Mouse (Mus musculus): ENCODE data around the gene Dnase1l3. TPM values are rescaled to one million over a fixed set of nuclear protein-coding genes. Genes with fewer than 3 reads are reported as not detected.
A peak's percentile ranks its signal among the peaks of the same experiment; 100 is the strongest.

Gene Dnase1l3
- total RNA-seq (2021) = not detected
- long read RNA-seq, experiment 1 = 0 reads
- long read RNA-seq, experiment 2 = 0 reads

DNA sequence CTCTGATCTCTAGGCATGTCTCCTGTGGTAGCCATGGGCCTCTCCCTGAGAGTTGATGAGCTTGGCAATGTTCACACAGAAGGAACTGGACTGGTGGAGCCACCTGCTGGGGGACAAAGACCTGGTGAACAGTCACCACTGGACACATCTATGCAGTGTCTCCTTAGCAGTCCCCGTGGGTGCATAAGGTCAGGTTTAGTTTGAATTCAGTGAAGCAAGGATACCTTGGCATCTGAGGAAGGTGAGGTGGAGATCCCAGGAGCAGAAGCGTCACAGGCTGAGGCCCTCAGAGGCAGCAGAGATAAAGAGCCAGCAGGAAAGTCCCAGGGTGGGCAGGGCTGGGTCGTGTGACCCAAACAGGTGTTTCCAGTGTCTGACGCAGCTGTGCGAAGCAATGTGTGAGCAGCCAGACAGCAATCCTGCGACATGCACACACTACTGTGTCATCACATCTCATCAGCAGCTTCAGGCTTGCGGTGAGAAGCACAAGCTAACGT is at the start of gene Dnase1l3:
TSS of gene Dnase1l3 (minus strand) at position 303 of the 497 bp plus-strand sequence.
- peak in 1 of 2 experiments; percentile 18 for DNase-seq
- intact Hi-C loops (cut with DNase I) = loop anchor here (10.0 kb wide), 1 partner anchor 50 kb away; no protein-coding TSS in a partner anchor

DNA sequence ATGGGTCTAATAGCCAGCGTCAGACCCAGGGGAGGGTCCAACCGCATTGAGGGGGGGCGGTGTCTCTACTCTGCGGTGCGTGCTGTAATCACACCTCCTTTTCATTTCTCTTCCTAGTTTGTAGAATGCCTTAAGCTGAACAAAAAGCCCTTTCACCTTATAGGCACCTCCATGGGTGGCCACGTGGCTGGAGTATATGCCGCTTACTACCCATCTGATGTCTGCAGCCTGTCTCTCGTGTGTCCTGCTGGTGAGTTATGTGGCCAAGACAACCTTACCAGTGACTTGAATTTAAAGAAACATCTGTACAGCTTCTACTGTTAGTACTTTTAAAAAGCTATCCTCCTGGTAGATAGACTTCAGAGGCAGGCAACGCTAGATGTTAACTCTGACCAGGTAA is 48.2 kb upstream of the Dnase1l3 start:
- no peak for DNase-seq
- intact Hi-C loops (cut with DNase I) = loop anchor here (10.0 kb wide), 1 partner anchor 48 kb away; the partner anchor contains the start of gene Dnase1l3

DNA sequence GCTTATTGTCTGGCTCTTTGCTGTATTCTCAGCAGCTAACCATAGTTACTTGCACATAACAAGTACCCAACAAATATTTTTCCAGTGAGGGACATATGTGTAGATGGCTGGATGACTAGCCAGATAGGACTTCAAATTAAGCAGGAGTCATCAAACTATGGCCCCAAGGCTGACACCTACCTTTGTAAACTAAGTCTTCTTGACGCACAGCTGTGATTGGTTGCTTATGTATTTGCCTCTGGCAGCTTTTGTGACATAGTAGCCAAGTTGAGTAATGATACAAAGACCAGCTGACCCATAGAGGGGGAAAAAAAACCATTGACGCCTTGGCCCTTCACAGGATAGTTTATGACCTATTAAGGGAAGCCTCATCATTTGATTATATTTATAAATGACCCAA is 47.7 kb upstream of the Dnase1l3 start:
- intact Hi-C loops (cut with DNase I) = loop anchor here (10.0 kb wide), 1 partner anchor 47 kb away; the partner anchor contains the start of gene Dnase1l3
- DNase-seq = no peak

DNA sequence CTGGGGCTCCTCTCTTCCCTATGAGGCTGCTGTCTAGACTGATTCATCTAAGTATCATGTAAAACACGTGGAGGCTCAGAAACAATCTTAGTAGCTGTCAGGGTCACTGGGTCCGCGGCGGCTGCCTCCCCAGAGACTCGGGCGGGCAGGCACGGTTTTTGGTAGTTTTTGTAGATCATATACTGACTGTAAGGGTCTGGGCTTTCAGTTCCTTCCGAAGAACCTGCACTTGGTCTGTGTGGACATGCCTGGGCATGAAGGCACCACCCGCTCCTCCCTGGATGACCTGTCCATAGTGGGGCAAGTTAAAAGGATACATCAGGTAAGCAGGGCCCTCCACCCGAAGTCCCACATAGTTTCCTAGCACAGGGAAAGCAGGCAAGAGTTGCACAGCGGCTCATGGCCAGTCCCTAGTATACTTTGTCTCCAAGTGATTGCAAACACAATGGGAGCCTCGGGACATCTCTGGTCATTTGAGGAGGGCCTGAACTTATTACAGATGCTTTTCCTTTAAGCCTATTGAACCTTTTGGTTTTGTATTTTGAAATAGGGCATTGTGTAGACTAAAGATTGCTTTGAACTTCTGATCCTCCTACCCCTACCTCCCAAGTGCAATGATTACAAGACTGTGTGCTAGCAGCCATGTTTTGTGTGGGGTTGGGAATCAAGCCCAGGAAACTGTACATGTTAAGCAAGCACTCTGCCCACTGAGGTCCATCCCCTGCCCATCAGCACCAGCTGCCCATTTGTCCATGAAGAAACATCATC is 46.7 kb upstream of the Dnase1l3 start:
- no peak for DNase-seq
- intact Hi-C loops (cut with DNase I) = loop anchor here (10.0 kb wide), 1 partner anchor 46 kb away; the partner anchor contains the start of gene Dnase1l3

DNA sequence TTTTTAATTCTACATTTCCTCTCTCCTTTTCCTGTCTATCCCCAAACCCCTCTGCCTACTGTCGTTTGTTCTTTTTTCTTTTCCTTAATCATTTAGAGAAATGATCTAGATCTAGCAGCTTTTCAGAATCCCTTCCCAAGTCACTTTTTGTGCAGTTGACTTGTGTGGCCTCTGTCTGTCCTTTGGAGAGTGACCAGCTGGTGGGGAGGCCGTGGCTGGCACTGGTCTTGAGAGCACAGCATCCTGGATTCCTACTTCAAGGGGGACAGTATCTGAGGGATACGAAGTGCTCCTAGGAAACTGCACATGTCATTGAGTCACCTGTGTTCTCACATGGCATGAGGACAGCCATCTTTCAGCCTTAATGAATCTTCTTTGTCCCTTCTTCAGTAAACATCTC is 45.8 kb upstream of the Dnase1l3 start:
- DNase-seq = no peak
- intact Hi-C loops (cut with DNase I) = loop anchor here (10.0 kb wide), 1 partner anchor 45 kb away; the partner anchor contains the start of gene Dnase1l3

DNA sequence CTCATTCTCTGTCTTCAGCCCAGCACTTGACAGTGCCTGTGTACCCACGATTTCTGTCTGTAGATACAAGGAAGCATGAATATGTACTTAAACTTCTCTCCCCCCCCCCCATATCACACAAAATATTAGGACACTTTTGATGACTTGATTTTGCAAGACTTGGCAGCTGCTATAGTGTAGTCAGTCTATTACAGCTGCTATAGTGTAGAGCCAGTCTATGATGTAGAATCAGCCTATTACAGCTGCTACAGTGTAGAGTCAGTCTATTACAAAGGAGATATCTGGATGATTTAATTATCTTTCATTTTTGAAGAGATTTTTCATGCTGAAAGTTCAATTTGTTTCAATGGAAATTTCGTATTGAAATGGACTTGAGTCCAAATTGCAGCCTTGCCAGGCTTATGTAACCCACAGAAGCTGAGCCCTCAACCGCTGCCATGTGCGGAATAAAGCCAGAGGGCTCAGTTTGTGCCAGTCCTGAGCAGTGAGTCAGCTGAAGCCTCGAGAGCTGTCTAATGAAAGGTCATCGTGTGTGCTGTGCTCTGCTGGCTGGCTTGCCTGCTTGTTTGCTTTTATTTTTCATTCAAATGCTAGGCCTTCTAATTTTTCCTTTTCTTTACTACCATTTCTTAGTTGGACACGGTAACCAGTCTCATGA is 44.5 kb upstream of the Dnase1l3 start:
- peak; percentile 66 to 72 for DNase-seq
- intact Hi-C loops (cut with DNase I) = no loop called here

DNA sequence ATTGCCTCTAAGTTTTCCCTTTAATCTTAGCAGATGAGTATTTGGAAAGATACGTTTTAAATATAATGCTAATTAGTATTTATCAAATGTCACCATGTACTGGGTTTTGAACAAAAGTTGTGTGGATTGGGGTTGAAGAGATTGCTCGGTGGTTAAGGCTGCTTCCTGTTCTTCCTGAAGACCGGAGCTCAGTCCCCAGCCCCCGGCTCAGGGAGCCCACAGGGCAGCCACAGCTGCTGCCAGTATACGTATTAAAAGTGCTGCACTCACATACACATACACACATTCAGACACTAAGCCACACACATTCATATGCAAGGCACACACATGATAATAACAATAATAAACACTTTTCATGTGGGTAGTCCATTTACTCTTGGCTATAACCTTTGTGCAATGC is 43.8 kb upstream of the Dnase1l3 start:
- DNase-seq = no peak
- intact Hi-C loops (cut with DNase I) = no loop called here

DNA sequence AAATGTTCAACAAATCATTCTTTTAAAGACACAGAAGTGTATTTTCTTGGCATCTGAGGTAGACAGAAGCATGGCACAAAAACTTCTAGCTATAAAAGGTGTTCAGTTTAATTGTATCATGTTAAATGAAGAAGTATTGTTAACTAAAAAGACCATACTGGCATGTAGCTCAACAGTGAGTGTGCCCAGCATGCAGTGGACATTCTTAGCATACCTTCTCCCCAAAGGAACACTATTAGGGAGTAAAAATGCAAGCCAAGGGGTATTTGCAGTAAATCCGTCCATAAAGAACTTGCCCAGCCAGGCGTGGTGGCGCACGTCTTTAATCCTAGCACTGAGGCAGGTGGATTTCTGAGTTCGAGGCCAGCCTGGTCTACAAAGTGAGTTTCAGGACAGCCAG is 42.0 kb upstream of the Dnase1l3 start:
- intact Hi-C loops (cut with DNase I) = no loop called here
- DNase-seq = no peak

DNA sequence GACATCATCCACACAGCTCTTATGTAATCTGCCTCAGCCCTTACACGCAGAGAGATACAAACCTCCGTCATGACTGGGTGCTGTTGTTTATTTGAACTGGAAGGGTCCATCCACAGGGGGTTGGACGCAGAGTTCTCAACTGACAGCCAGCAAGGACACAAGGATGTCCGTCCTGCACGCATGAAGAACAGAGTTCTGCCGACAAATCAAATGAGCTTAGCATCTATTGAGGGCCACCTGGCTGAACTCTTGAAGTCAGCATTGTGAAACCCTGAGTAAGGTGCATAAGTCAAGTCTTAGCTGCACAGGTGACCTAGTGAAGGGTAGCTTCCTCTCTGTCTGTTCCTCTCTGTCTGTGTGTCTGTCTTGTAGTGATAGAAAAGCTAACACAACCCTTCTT is 41.6 kb upstream of the Dnase1l3 start:
- intact Hi-C loops (cut with DNase I) = no loop called here

DNA sequence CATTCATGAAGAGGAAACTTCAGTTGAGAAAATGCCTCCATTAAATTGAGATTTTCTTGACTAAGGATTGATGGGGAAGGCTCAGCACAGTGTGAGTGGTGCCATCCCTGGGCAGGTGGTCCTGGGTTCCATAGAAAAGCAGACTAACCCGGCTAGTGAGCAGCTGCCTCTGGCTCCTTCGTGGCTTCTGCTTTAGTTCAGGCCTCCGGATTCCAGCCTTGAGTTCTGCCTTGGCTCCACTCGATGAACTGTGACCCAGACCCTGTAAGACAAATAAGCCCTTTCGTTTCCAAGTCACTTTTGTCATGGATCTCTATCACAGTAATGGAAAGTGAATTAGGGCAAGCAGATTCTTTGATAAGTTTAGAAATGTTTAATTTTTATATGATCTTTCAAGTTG is 40.2 kb upstream of the Dnase1l3 start:
- DNase-seq = no peak
- intact Hi-C loops (cut with DNase I) = no loop called here

More for the DNA sequence above, 41.6 kb upstream of the Dnase1l3 start:
- no peak for DNase-seq

DNA sequence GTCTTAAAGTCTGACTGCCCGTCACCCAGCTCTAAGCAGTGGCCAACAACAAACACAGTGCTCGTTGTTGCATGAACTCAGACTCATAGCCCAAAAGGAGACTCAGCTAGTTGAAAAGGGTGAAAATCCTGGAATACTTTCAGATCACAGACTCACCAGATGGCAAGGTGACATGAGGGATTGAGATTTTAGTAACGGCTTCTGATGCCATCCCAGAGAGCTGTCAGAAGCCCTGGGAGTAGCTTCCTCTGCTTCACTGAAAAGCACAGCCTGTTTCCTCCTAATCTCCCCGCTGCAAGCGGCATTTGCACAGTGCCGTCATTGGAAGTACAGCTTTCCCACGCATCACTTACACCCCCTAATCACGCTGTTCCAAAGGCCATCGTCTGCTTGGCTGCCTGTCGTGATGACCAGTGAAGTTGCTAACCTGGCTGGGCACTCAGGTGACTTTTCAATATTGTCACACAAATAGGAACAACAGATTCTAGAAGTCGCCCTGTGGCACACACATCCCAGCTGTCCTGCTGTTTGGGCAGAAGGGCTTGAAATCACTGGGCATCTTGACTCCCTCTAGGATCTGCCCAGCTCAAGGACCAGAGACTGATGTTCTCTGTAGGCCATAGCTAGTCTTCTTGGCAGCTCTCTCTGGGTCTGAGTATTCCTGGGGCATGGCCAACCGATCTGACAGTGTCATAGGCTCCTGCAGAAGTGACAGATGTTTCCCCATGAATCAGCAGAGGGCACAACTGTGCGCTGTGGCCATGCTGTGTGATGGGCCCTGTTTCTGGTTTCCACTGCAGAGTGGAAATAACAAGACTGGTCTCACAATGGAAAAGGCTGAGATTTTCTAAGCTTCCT is 37.9 kb upstream of the Dnase1l3 start:
- intact Hi-C loops (cut with DNase I) = no loop called here
- no peak for DNase-seq

DNA sequence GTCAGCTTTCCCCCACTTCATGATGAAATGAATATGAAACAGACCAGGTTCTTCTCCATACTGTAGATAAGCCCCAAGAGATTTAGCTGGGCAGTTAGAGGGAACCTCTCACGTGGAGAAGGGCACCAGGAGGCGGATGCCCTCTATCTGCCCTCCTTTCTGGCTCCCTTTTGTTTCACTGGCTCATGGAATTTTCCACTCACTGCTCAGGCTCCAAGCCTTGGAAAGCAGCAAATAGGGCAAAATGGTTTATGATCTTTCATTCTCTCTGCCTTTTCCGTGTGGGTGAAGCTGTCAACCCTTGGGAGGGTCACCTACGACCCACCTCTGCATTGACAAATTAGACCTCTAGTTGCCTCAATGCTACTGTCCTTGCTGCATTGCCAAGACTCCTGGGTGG is 36.2 kb upstream of the Dnase1l3 start:
- no peak for DNase-seq
- intact Hi-C loops (cut with DNase I) = no loop called here

DNA sequence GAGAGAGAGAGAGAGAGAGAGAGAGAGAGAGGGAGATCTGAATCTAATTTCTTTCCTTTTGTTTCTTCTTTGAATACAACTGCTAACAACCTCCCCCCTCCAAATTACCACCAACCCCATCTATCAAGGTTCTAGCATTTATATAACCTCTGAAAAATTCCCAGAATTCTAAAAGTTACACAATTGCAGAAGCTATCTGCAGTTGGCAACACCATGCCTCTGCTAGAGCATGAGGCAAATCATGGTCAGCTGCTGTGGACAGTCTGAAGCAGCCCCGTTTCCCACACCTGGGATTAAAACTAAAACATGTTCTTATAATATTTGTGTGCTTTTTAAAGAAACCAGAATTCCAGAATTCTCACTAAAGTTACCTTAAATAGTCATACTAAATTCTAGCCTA is 35.4 kb upstream of the Dnase1l3 start:
- intact Hi-C loops (cut with DNase I) = no loop called here
- DNase-seq = no peak

DNA sequence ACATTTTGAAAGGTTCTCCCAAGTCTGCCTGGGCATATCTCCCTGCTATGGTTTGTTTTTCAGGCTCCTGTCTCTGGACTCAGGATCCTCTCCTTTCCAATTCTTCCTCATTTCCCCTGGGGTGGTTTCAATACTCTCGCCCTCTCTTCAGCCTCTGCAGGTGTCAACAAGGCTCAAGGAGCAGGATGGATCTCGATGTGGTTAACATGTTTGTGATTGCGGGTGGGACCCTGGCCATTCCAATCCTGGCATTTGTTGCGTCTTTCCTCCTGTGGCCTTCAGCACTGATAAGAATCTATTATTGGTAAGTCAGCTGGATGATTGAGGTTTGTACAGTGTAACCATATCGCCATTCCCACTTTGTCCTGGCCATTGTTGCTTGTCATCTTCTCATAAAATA is 33.7 kb upstream of the Dnase1l3 start:
- DNase-seq = no peak
- intact Hi-C loops (cut with DNase I) = no loop called here

DNA sequence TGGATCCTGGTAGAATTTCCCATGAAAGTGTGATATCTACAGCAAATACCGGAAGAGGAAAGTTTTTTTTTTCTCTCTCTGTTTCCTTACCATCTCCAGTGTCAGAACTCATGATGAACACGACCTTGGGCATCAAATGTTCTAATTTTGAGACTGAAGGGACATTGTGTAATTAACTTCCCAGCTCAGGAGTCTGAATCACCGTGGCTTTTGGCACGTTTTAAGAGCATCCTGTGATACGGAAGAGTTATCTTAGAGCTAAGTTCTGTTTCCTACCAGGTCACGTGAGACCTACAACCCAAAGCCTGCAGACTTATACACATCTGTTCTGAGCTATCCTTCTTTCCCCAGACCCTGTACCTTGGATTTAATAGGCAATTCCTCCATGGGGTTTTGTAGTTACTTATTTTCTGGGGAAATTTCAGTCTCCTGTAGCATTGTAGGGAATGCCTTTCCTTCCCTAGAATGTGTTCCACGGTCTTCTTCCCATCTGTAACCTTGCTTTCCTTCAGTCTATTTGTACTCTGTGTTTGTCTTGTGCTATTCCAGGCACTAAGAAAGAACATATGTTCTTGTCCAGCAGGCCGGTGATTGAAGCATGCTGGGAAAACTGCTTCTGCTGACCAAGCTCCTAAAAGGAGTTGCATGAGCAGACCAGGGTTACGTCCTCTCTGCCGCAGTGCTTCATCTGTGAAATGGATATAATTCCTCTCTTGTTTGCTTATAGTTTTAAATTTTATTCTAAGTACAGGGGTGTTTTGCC is 32.6 kb upstream of the Dnase1l3 start:
- no peak for DNase-seq
- intact Hi-C loops (cut with DNase I) = no loop called here

DNA sequence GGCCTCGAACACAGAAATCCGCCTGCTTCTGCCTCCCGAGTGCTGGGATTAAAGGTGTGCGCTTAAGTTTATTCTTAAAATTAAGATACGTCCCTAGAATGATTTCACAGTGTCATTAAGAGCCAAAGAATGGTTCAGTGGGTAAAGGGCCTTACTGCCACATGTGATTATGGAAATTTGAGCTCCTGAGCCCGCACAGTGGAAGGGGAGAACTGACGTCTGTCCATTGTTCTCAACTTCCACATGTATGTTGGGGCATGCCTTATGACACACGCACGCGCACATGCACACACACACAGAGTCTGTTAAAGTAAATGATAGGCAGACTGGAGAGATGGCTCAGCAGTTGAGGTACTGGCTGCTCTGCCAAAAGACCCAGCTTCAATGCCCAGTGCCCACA is 30.6 kb upstream of the Dnase1l3 start:
- intact Hi-C loops (cut with DNase I) = no loop called here
- no peak for DNase-seq

DNA sequence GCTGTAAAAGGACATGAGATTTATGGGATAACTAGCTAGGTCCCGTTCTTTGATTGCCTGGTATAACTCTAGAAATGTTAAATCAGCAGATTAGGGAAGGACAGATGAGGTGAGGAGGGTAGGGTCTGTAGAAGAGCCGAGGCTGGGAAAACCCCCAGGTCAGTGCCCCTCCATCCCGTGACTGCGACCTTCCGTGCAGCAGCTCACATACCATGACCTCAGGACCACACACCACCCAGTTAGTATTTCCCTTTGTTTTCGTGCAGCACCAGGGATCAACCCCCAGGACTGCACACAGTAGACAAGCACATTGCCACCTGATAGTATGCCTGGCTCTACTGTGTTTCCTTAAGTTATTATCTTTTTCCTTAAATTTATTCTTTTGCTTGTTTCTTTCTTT is 30.1 kb upstream of the Dnase1l3 start:
- intact Hi-C loops (cut with DNase I) = no loop called here

DNA sequence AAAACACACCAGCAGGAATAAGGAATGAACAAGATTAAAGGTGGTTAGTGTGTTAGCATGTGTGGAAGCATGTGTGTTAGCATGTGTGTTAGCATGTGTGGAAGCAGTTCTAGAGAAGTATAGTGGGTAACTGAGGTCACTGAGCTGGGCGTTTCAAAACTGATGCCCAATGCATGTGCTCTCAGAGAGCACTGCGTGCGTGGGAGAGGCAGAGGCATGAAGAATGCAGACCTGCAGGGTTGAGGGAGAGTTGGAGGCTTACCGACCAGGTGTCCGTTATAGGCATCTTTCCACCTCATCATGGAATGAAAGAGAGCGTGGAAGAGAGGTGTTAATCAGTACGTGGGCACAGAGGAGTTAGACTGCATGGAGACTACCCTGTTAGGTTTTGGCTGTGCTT is 26.2 kb upstream of the Dnase1l3 start:
- DNase-seq = no peak
- intact Hi-C loops (cut with DNase I) = no loop called here

More for the DNA sequence above, 30.1 kb upstream of the Dnase1l3 start:
- DNase-seq = no peak

DNA sequence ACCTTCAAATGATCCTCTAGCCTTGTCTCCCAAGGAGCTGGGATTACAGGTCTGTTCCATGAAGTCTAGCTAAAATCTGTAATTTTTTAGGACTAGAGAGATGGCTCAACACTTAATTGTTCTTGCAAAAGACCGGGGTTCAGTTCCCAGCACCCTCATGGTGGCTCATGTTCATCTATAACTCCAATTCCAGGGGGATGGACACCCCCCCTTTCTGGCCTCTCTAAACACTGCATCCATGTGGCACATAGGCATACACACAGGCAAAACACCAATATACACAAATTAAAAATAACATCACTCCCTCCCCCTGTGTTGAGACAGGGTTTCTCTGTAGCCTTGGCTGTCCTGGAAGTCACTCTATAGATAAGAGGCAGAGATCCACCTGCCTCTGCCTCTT is 25.6 kb upstream of the Dnase1l3 start:
- intact Hi-C loops (cut with DNase I) = no loop called here
- DNase-seq = no peak

DNA sequence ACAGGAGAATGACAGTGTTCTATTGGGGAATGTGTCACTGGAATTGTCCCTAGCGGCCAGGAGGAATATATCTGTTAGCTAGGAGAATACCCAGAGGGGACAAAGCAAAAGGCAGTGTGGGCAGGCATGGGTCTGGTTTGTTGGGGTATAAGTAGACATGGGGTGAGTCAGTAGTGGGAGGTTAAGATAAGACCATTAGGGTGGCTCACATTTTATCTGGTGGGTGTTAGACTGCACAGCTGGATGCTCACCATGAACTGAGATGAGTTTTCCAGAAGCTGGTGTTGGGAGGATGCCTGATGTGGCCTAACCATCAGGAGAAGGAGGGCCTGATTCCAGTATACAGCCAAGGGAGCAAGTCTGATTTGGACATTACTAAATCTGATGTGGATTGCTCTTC is 22.6 kb upstream of the Dnase1l3 start:
- intact Hi-C loops (cut with DNase I) = no loop called here
- DNase-seq = no peak

Measured in gastrocnemius, postnatal 36 days (tissue).